Mouse (Mus musculus) heart, adult 2 months (tissue): Measurements from ENCODE around the gene Ebp.

ENCODE experiments used
- CTCF ChIP-seq: fragments of 200-600 bp; IDR thresholded peaks from 2 replicates; pipeline ENCODE4 v1.8.1; 2022; ENCODE audit warnings: antibody characterized with exemption, mild to moderate bottlenecking, moderate library complexity
- EP300 ChIP-seq: fragments of 200-500 bp; IDR thresholded peaks from 2 replicates; pipeline ENCODE4 v1.6.1; 2011; ENCODE audit warnings: low read depth, low read length, control low read depth; ENCODE audit not compliant: insufficient read depth
- POLR2A ChIP-seq: fragments of 200-500 bp; IDR thresholded peaks from 2 replicates; pipeline ENCODE4 v1.6.1; 2011; ENCODE audit warnings: mild to moderate bottlenecking, low read depth, low read length, control low read depth; ENCODE audit not compliant: insufficient read depth

DNA sequence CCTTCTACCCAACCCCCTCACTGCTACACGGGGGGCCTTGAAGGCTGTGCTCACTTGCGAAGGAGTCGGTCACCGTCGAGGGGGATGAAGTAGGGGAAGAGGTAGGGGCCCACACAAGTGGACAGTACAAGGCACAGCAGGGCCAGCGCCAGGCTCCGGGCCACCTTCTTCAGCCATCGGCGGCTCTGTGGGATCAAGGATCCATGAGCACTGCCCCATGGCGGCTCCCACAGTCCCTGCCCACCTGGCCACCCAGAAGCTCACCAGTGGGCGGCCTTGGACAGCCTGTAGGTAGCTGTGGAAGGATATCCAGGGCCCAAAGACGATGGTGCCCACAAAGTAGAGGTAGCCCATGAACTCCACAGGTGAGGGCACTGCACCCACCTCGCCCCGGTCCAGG lies 9.8 kb upstream of the Ebp start:
- TF ChIP-seq POLR2A (no peak), CTCF (no peak), EP300 (no peak)
